Mouse (Mus musculus) retina, adult 2 months (tissue): ENCODE data around the gene Olfr1110.
"Not testable (repeated sequence)": the region's sequence is repeated elsewhere in the genome, so short reads cannot be mapped to it uniquely, and the experiment has no call there.

Experiments used
- DNase-seq: peaks from one replicate; pipeline ENCODE4 v3.0.0-alpha.2; 2012; ENCODE audit warnings: low read depth, low spot score

Olfr1110 gene

GRCm38 (mm10) chr2:87140200-87140599, at the start of gene Olfr1110:
TSS of gene Olfr1110 (minus strand) at chr2:87140300.
- DNase-seq = no peak

GRCm38 (mm10) chr2:87187498-87187897, 47.4 kb upstream of the Olfr1110 start, which contains the start of gene Olfr1112:
TSS of gene Olfr1112 (plus strand) at chr2:87187798.
- no peak for DNase-seq

- not testable (repeated sequence) for DNase-seq
Measured at GRCm38 (mm10) chr2:87167731-87168130, 27.6 kb upstream of the Olfr1110 start.

DNA sequence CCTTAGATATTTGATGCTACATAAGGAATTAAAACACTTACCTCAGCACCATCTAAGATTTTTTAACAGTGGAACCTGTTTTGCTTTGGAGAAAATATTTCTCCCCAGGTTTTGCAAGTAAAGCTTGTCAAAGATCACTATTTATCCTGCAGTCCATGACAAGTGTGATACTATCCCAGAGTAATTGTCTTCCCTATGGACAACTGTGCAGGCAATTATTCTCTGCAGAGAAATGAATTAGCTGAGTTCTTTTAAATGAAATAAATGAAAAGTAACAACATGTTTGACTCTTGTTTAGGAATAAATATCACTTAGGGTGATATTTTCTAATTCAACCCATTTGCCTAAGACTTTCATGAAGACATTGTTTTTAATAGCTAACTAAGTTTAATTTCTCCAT, 12.4 kb upstream of the Olfr1110 start, which contains the start of gene Olfr1111:
Olfr1111 (minus strand) TSS at position 101 of the 400 bp plus-strand sequence.
- no peak for DNase-seq

DNA sequence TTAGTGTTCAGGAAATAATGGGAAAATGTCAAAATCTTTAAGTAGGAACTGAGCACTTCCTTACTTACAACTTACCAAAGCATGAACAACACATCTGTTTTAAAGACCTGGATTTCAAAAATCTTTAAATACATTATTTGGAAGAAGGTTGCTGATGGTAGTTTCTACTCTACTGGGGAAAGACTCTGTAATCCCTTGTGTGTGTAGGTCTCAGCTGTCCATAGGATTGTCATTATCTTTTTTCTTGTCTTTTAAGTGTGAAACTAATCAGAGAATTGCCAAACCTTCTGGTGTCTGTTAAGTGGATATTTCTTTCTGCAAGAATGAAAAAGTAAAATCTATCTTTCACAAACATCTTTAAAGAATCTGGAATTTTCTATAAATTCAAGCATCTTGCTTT, 25.6 kb downstream of the Olfr1110 start, which contains the start of gene Olfr259:
Olfr259 (minus strand) TSS at position 101 of the 400 bp plus-strand sequence.
- DNase-seq = no peak

GRCm38 (mm10) chr2:87095908-87096307, 44.2 kb downstream of the Olfr1110 start, which contains the start of gene Olfr1109:
TSS of gene Olfr1109 (minus strand) at chr2:87096008.
- no peak for DNase-seq
